Mouse (Mus musculus) frontal cortex, postnatal 10 days (tissue): ENCODE results near the gene Ncor1.

ENCODE experiments used
- DNase-seq, 2 experiments: peaks; one replicate each; pipeline ENCODE4 v3.0.0; 2022; ENCODE audit warnings: low spot score in 2 of 2, mixed read lengths in 1 of 2

Ncor1 gene

DNA sequence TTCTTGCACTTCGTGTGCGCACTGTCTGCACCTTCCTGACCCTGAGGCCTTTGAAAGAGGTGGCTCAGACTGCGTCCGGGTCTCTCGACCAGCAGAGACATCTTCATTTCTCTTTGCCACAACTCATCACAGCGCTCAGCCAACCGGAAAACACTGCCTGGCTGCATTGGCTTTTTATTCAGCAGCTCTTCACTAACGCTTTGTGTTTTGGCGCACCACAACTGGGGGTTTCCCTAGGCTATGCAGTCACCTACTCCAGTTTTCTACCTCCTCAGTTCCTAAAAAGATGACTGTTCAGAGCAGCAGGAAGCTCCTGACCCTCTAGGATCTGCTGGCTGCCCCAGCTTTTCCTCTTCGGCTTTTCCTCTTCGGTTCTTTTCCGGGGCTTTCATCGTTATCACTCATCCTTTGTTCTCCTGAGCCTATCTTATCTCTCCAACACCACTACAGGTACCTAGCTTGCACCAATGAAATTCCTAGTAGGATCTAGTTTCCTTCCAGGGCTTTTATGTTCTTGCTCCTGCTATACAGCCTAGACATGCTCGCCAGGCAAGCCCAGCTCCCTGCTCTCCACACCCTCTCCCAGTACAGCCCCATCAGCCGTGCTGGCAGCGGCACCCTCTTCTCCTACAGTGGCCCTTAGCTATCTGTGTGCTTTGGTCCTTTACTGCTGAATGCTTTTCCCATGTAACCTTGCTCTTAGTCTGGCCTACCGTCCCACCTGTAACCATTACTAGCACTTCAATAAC, 191.7 kb downstream of the Ncor1 start:
- no peak for DNase-seq
